Mouse (Mus musculus): ENCODE measurements at regions not wholly inside any gene's neighbourhood (a gene's known extent, or its start where the extent isn't known, plus 50 kb on each side); places are given as distances from the start of the nearest gene placed in this dataset.

- no peak for TF ChIP-seq POLR2A (IDR thresholded peaks at IDR 0.05; ENCODE audit: control insufficient read depth, low read depth, low read length)
- no peak for TF ChIP-seq CTCF (IDR thresholded peaks at IDR 0.05; ENCODE audit: control insufficient read depth, insufficient read depth, insufficient replicate concordance, low read depth, low read length)
These were observed 124.1 kb downstream of the Ttc8 start for GRCm38 (mm10) chr12:99044477-99044876.
